Mouse (Mus musculus) heart, adult 2 months (tissue): ENCODE results near the gene Pcbp4. TPM values are rescaled to one million over a fixed set of nuclear protein-coding genes. Genes with fewer than 3 reads are reported as not detected.

ENCODE experiments used
- DNase-seq, 2 experiments: peaks; one replicate each; pipeline ENCODE4 v3.0.0; 2021
- H3K27ac ChIP-seq: fragments of 200-600 bp; 2 replicates; pipeline ENCODE4 v1.8.1; 2022
- H3K27me3 ChIP-seq: fragments of 200-500 bp; 2 replicates; pipeline ENCODE4 v1.6.1; 2012; ENCODE audit warnings: mild to moderate bottlenecking, low read length, inconsistent platforms, mixed read lengths; ENCODE audit not compliant: control insufficient read depth, insufficient read depth
- H3K36me3 ChIP-seq: fragments of 200-500 bp; 2 replicates; pipeline ENCODE4 v1.6.1; 2012; ENCODE audit warnings: low read length, inconsistent platforms; ENCODE audit not compliant: control insufficient read depth, insufficient read depth
- H3K4me1 ChIP-seq: fragments of 200-500 bp; 2 replicates; pipeline ENCODE4 v1.6.1; 2011; ENCODE audit warnings: low read length; ENCODE audit not compliant: control insufficient read depth, insufficient read depth
- H3K4me3 ChIP-seq: fragments of 200-600 bp; 2 replicates; pipeline ENCODE4 v1.8.1; 2022
- H3K79me2 ChIP-seq: fragments of 200-500 bp; replicated peaks from 2 replicates; pipeline ENCODE4 v1.6.1; 2012; ENCODE audit warnings: mild to moderate bottlenecking, inconsistent platforms, low read length, moderate library complexity, mixed read lengths; ENCODE audit not compliant: control insufficient read depth, insufficient read depth
- H3K9ac ChIP-seq: fragments of 200-500 bp; 2 replicates; pipeline ENCODE4 v1.6.1; 2012; ENCODE audit warnings: low read depth, mild to moderate bottlenecking, control low read depth, inconsistent platforms, low read length, mixed read lengths
- CTCF ChIP-seq: fragments of 200-600 bp; IDR thresholded peaks from 2 replicates; pipeline ENCODE4 v1.8.1; 2022; ENCODE audit warnings: antibody characterized with exemption, mild to moderate bottlenecking, moderate library complexity
- EP300 ChIP-seq: fragments of 200-500 bp; IDR thresholded peaks from 2 replicates; pipeline ENCODE4 v1.6.1; 2011; ENCODE audit warnings: low read depth, low read length, control low read depth; ENCODE audit not compliant: insufficient read depth
- POLR2A ChIP-seq: fragments of 200-500 bp; IDR thresholded peaks from 2 replicates; pipeline ENCODE4 v1.6.1; 2011; ENCODE audit warnings: mild to moderate bottlenecking, low read depth, low read length, control low read depth; ENCODE audit not compliant: insufficient read depth
- WGBS: fragments of 180-500 bp; shearing (Covaris S2); methylation state at CpG from one replicate; pipeline ENCODE4 v1.1.7; 2018; 5-methylcytosine and 5-hydroxymethylcytosine counted together
- intact Hi-C: fragments of 180-260 bp; cut with DNase I; formaldehyde crosslinking; loops from one replicate; pipeline ENCODE4 v1.15.1; 2025
- polyA plus RNA-seq: library from polyadenylated mRNA; depleted of rRNA; stranded (reverse); fragments of >200 nt; gene quantifications from 2 replicates; pipeline ENCODE4 v1.2.3, GENCODE M21; 2012
- total RNA-seq, 2 experiments: library from RNA; stranded (reverse); gene quantifications; 2 replicates each; pipeline ENCODE4 v1.2.3; 2021

Gene Pcbp4
- total and polyA plus RNA-seq, 3 experiments, result 70.0 to 92.8 (median 74.6) TPM

DNA sequence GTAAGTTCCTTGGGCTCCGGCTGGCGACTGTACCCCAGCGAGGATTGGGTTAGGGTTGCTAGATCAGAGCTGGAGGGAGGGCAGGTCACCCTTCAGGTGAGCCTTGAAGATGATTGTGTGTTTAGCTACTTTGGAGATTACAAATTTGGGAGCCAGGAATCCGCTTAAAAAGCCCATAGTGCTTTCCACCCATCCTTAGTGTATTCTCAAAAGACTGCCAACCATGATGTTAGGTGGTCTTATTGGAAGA lies 23.2 kb upstream of the Pcbp4 start:
- Histone ChIP-seq H3K4me3 (peak overlapping the region; percentile 94), H3K9ac (peak overlapping the region; percentile 84), H3K79me2 (no peaks in the 10 kb centered on the region), H3K4me1 (peaks cover 2% of the 10 kb centered on the region; the same call in 1 of the 2 replicates), H3K27ac (peak overlapping the region; percentile 93), H3K27me3 (no peaks in the 10 kb centered on the region), H3K36me3 (no peaks in the 10 kb centered on the region; the same call in 1 of the 2 replicates)
- WGBS, result under 1% methylated on average over 4 of the region's 4 CpGs
- TF ChIP-seq POLR2A (no peak), CTCF (no peak), EP300 (no peak)
- intact Hi-C loops, result loop anchor here (5.0 to 10.0 kb wide), 2 partner anchors 228 to 255 kb away; partner anchors contain the start of genes Twf2 and Wdr82
- DNase-seq, result no peak

DNA sequence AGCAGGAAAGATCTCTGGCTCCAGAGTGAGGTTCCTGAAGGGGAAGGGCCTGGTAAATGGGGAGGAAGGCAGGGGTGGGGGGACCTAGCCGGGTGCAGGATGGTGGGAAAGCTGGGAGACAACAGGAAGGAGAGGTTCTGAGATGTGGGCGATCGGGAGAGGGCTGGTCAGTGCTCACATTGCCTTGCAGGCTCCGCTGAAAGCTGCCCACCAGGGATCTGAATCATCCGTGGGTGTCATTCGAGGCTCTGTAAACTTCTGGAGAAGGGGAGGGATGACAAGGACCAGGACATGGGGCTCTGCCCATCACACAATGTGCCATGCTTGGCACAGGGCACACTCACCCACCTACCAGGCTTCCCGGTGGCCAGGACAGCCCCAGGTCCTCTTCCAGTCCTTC lies 19.7 kb upstream of the Pcbp4 start:
- no peak overlapping the region for H3K4me3 ChIP-seq
- intact Hi-C loops, result loop anchor here (5.0 to 10.0 kb wide), 2 partner anchors 231 to 259 kb away; partner anchors contain the start of genes Twf2 and Wdr82
- DNase-seq, result no peak
- H3K27me3 ChIP-seq, result no peaks in the 10 kb centered on the region
- TF ChIP-seq EP300, result no peak
- no peak for TF ChIP-seq POLR2A
- TF ChIP-seq CTCF, result no peak
- H3K79me2 ChIP-seq, result no peaks in the 10 kb centered on the region
- WGBS, result 45% methylated on average over 7 of the region's 7 CpGs
- H3K9ac ChIP-seq, result no peak overlapping the region
- peaks cover 7% of the 10 kb centered on the region for H3K4me1 ChIP-seq
- H3K36me3 ChIP-seq, result no peaks in the 10 kb centered on the region; the same call in 1 of the 2 replicates
- no peak overlapping the region for H3K27ac ChIP-seq

DNA sequence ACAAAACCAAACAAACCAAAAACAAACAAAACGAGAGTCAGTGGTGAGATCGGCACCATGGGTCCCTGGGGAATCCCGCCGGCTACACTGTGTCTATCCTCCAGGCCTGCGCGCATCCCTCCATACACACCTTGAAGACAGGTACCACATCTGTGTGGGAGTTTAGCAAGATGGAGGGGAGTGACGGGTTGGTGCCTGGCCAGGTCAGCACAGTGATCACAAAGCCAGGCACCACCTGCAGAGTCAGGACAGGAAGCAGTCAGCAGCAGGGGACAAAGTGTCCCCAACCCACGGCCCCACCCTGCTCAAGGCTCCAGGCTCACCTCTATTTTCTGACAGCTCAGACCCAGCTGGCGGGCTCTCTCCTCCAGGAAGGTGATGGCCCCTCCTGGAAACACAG lies 16.5 kb upstream of the Pcbp4 start:
- H3K36me3 ChIP-seq, result no peaks in the 10 kb centered on the region
- H3K9ac ChIP-seq, result no peak overlapping the region
- H3K27me3 ChIP-seq, result no peaks in the 10 kb centered on the region
- H3K79me2 ChIP-seq, result no peaks in the 10 kb centered on the region
- WGBS, result 78% methylated on average over 9 of the region's 9 CpGs
- no peak overlapping the region for H3K4me3 ChIP-seq
- DNase-seq, result no peak
- no peak for TF ChIP-seq EP300
- no peak for TF ChIP-seq POLR2A
- TF ChIP-seq CTCF, result no peak
- peaks cover 8% of the 10 kb centered on the region for H3K4me1 ChIP-seq
- H3K27ac ChIP-seq, result no peak overlapping the region
- intact Hi-C loops, result loop anchor here (10.0 kb wide), 1 partner anchor 262 kb away; the partner anchor contains the start of gene Wdr82

DNA sequence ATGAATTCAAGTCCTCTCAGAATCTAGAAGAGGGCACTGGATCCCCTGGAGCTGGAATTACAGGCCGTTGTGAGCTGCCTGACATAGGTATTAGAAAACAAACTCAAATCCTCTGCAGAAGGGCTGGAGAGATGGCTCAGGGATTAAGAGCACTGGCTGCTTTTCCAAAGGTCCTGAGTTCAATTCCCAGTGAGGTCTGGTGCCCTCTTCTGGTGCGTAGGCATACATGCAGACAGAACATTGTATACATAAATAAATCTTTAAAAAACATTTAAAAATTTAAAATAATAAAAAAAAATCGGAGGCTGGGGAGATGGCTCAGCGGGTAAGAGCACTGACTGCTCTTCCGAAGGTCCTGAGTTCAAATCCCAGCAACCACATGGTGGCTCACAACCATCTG lies 10.4 kb upstream of the Pcbp4 start:
- intact Hi-C loops, result no loop called here

DNA sequence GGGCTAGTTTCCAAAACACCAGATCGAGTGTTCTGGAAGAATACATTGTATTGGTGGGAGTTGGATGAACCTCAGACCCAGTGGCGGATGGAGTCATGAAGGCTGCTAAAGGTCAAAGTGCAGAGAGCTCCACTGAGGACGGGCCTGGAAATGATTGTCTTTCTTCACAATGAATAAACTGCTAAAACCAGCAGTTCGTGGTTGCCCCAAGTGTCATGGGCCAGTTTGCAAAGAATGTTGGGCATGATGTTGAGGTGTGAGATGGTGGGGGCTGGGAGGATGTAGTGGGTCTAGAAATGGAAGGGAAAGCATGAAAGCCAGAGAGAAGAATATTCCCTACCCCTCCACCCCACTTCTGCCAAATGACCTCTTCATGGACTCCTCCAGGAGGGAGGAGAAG lies 8.3 kb upstream of the Pcbp4 start:
- Histone ChIP-seq H3K27me3 (no peaks in the 10 kb centered on the region), H3K79me2 (no peaks in the 10 kb centered on the region), H3K4me1 (peaks cover 5% of the 10 kb centered on the region), H3K27ac (no peak overlapping the region), H3K4me3 (no peak overlapping the region), H3K36me3 (no peaks in the 10 kb centered on the region), H3K9ac (no peak overlapping the region)
- WGBS, result 76% methylated on average over 4 of the region's 4 CpGs
- TF ChIP-seq POLR2A (no peak), CTCF (no peak), EP300 (no peak)
- no peak for DNase-seq
- intact Hi-C loops, result no loop called here

More for the DNA sequence above, 10.4 kb upstream of the Pcbp4 start:
- no peak overlapping the region for H3K27ac ChIP-seq
- WGBS, result 76% methylated on average over 5 of the region's 5 CpGs
- no peaks in the 10 kb centered on the region for H3K79me2 ChIP-seq
- no peak for DNase-seq
- peaks cover 4% of the 10 kb centered on the region for H3K4me1 ChIP-seq
- H3K36me3 ChIP-seq, result no peaks in the 10 kb centered on the region
- H3K27me3 ChIP-seq, result no peaks in the 10 kb centered on the region
- TF ChIP-seq CTCF (peak; percentile 61), EP300 (no peak)
- no peak overlapping the region for H3K9ac ChIP-seq
- H3K4me3 ChIP-seq, result no peak overlapping the region

DNA sequence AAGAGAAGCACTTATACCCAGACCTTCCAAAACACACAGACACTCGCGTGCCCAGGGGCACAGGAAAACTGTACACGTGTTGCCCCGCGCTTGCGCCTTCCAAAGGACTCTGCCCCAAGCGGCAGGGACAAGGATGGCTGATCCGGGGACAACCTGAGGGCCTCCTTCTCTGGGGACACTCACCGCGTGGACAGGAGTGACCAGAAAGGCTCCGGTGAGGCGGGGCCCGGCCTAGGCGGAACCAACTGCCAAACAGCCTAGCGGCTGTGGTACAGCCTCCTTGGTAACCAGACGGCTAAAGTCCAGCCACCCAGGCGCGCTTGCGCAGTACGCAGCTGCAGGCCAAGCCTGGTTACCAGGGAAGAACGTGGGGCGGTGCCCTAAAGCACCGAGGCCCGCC lies 5.7 kb upstream of the Pcbp4 start, which contains the start of the genes Abhd14b and Abhd14a:
Abhd14b (plus strand) TSS at position 112 of the 400 bp plus-strand sequence.
Abhd14a (minus strand) TSS at position 331 of the 400 bp plus-strand sequence.
- peak; percentile 94 to 97 for DNase-seq
- H3K4me3 ChIP-seq, result peak within 1 kb of the TSS; percentile 80
- peak; percentile 73 for TF ChIP-seq CTCF
- peak; percentile 64; the same call in 1 of the 2 replicates for TF ChIP-seq POLR2A
- TF ChIP-seq EP300, result 0 out of 2 replicates have a peak, but pooled peaks have one; percentile 29
- WGBS, result under 1% methylated on average over 24 of the region's 24 CpGs
- peak within 1 kb of the TSS; percentile 64 for H3K9ac ChIP-seq
- intact Hi-C loops, result no loop called here
- H3K4me1 ChIP-seq, result peaks cover 10% of the 10 kb centered on the region
- H3K27me3 ChIP-seq, result no peaks in the 10 kb centered on the region
- peak within 1 kb of the TSS; percentile 95 for H3K27ac ChIP-seq
- H3K79me2 ChIP-seq, result no peaks in the 10 kb centered on the region
- H3K36me3 ChIP-seq, result no peaks in the 10 kb centered on the region
